Mouse (Mus musculus) embryonic facial prominence, embryonic 15.5 days (tissue): ENCODE data around the gene Rgs8. TPM values are rescaled to one million over a fixed set of nuclear protein-coding genes. Genes with fewer than 3 reads are reported as not detected.

Experiments used
- ATAC-seq: fragments of 200-750 bp; cut with Nextera tagmentation; 2 replicates; pipeline ENCODE4 v1.8.0; 2017; ENCODE audit warnings: low read depth, moderate TSS enrichment; ENCODE audit not compliant: insufficient number of reproducible peaks, low FRiP score, low TSS enrichment
- H3K27ac ChIP-seq: fragments of 300-500 bp; sonication (generic); replicated peaks from 2 replicates; pipeline ENCODE4 v1.5.1; 2015; ENCODE audit warnings: mild to moderate bottlenecking, inconsistent platforms
- H3K27me3 ChIP-seq: fragments of 300-500 bp; sonication (generic); 2 replicates; pipeline ENCODE4 v1.6.1; 2015; ENCODE audit warnings: inconsistent platforms
- H3K36me3 ChIP-seq: fragments of 300-500 bp; sonication (generic); 2 replicates; pipeline ENCODE4 v1.6.1; 2015; ENCODE audit warnings: mild to moderate bottlenecking, inconsistent platforms
- H3K4me1 ChIP-seq: fragments of 300-500 bp; sonication (generic); 2 replicates; pipeline ENCODE4 v1.6.1; 2015; ENCODE audit warnings: inconsistent platforms
- H3K4me2 ChIP-seq: fragments of 300-500 bp; sonication (generic); replicated peaks from 2 replicates; pipeline ENCODE4 v1.6.1; 2015; ENCODE audit warnings: mild to moderate bottlenecking, inconsistent platforms
- H3K4me3 ChIP-seq: fragments of 300-500 bp; sonication (generic); replicated peaks from 2 replicates; pipeline ENCODE4 v1.5.1; 2015; ENCODE audit warnings: mild to moderate bottlenecking, inconsistent platforms
- H3K9ac ChIP-seq: fragments of 300-500 bp; sonication (generic); 2 replicates; pipeline ENCODE4 v1.6.1; 2015; ENCODE audit warnings: inconsistent platforms
- H3K9me3 ChIP-seq: fragments of 300-500 bp; sonication (generic); replicated peaks from 2 replicates; pipeline ENCODE4 v1.6.1; 2016; ENCODE audit warnings: inconsistent platforms
- WGBS: fragments of 180-500 bp; shearing (Covaris S2); methylation state at CpG from one replicate; pipeline ENCODE4 v1.1.7; 2015; 5-methylcytosine and 5-hydroxymethylcytosine counted together
- polyA plus RNA-seq: library from polyadenylated mRNA; unstranded; fragments of >200 nt; fragmentation: Nextera tagmentation; extraction: Ambion mirVana; gene quantifications from 2 replicates; pipeline ENCODE4 v1.2.1, GENCODE M21; 2015

Gene Rgs8
- polyA plus RNA-seq, 1 experiment from 2014 or later = 1.0 TPM

DNA sequence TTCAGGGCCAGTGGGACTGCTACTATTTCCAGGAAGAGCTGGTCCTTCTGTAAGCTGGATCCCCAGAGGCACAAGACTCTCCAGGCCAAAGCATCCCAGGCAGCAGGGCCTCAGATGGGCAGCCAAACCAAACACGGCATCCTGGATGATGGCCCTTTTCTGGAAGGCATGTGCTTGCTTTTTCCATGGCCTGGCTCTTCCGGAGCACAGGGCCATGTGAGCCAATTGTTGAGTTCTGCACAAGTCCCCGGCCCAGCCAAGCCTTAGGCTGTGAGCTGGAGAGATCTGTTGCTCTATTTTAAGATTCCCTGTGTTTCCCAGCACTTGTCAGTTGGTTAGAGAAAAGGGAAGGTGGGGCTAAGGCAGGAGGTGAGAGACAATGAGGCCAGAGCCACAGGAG is 77.8 kb downstream of the Rgs8 start:
- no peak overlapping the region for H3K4me2 ChIP-seq
- no peak overlapping the region for H3K9ac ChIP-seq
- no peak overlapping the region for H3K4me3 ChIP-seq
- peaks cover 8% of the 10 kb centered on the region; the same call in 1 of the 2 replicates for H3K27me3 ChIP-seq
- no peak overlapping the region for H3K27ac ChIP-seq
- no peaks in the 10 kb centered on the region for H3K36me3 ChIP-seq
- no peaks in the 10 kb centered on the region for H3K9me3 ChIP-seq
- ATAC-seq = no peak
- peaks cover 19% of the 10 kb centered on the region for H3K4me1 ChIP-seq
- 40% methylated on average over 3 of the region's 3 CpGs for WGBS

DNA sequence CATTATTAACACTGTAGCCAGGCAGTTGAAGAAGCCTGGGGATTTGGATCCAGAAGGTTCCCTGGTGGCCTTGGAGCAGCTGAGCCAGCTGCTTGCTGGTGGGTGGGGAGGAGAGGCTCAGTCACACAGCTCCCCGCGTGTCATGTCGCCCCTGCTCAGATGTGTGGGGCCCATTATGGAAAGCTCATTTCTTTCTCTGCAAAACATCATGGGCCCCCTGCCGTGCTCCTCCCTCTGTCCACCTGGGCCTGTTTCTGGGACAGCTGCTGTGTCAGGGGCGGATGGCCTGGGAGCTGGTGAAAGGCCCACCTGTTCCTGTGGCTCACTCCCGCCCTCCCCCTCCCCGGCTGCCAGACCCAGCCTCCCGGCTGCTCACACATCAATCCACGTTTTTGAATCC is 80.4 kb downstream of the Rgs8 start:
- 40% methylated on average over 9 of the region's 9 CpGs for WGBS
- peak; percentile 56; the same call in 1 of the 2 replicates for ATAC-seq
- peaks cover 43% of the 10 kb centered on the region for H3K4me1 ChIP-seq
- H3K4me3 ChIP-seq = no peak overlapping the region
- H3K9ac ChIP-seq = no peak overlapping the region
- peaks cover 10% of the 10 kb centered on the region; the same call in 1 of the 2 replicates for H3K27me3 ChIP-seq
- no peak overlapping the region for H3K4me2 ChIP-seq
- H3K9me3 ChIP-seq = no peaks in the 10 kb centered on the region
- no peaks in the 10 kb centered on the region for H3K36me3 ChIP-seq
- no peak overlapping the region for H3K27ac ChIP-seq

- Histone ChIP-seq H3K4me3 (no peak overlapping the region), H3K9ac (no peak overlapping the region), H3K27me3 (peaks cover 22% of the 10 kb centered on the region), H3K36me3 (no peaks in the 10 kb centered on the region), H3K9me3 (no peaks in the 10 kb centered on the region), H3K4me2 (no peak overlapping the region), H3K27ac (no peak overlapping the region), H3K4me1 (peaks cover 53% of the 10 kb centered on the region)
- WGBS = 77% methylated on average over 4 of the region's 4 CpGs
- no peak for ATAC-seq
These were observed 82.0 kb downstream of the Rgs8 start for GRCm38 (mm10) chr1:153734866-153735265.

DNA sequence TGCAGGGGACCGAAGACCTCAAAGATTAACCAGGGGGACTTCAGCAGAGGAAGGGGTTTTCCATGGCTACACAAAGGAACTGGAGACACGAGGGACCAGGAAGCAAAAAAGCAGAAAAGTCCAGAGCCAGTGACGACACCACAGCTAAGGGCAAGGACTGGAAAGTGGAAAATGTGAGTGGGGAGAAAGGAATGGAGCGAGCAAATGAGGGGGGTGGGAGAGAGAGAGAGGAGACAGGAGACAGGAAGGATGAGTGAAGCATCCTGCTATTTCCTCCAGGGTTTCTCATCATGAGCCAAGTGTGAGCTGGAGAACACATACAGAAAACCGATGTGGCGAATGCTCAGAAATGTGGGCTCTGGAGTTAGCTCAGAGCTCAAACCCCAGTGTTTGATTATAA is 83.3 kb downstream of the Rgs8 start:
- Histone ChIP-seq H3K4me2 (no peak overlapping the region), H3K4me1 (peaks cover 60% of the 10 kb centered on the region), H3K27ac (no peak overlapping the region), H3K36me3 (no peaks in the 10 kb centered on the region), H3K9ac (no peak overlapping the region), H3K27me3 (peaks cover 28% of the 10 kb centered on the region), H3K9me3 (no peaks in the 10 kb centered on the region), H3K4me3 (no peak overlapping the region)
- no peak for ATAC-seq
- WGBS = 60% methylated on average over 6 of the region's 6 CpGs

DNA sequence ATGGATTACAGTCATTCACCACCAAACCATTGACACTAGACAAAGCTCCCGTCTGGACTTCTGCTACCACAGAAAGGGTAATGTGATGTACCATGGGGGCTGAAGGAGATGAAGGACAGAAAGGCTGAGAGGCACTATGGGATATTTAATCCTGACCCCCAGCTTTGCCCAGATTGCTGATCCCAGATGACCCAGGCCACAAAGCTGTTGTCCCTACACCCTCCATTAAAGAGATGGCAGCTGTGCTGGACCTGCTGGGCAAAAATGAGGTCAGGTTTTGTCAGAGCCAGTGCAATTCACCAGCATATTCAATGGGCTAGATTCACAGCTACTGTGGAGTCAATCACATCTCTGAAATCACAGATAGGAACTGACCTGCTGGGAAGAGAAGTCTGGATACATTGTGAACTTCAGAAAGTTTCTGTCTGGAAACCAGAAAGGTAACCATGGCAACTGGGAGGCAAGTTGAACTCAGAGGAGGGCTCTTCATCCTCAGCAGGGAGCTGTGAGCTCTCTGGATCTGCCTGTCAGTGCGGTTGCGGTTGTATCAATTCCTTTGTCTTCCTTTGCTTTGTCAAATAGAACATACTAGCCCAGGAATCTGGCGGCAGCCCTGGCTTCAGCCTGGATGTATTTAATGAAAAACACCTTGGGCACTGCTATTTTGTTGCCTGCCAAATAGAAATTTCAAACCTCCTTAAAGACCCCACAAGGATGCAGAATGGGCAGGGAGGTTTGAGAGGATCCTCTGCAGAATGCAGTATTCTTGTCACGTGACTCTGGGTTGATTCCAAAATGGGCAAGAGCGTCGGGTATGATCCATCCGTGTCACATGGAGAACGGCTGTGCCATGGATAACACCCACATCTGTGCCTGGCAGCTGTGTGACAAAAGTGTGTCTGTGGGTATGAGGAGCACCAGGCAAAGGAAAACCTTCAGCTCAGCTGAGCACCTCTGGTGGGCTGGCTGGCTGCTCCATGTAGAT is 84.6 kb downstream of the Rgs8 start:
- Histone ChIP-seq H3K27me3 (peaks cover 34% of the 10 kb centered on the region), H3K36me3 (no peaks in the 10 kb centered on the region), H3K27ac (no peak overlapping the region), H3K4me1 (peaks cover 59% of the 10 kb centered on the region), H3K4me3 (no peak overlapping the region), H3K4me2 (0 out of 2 replicates have a peak overlapping the region, but pooled peaks have one; percentile 6), H3K9me3 (no peaks in the 10 kb centered on the region), H3K9ac (no peak overlapping the region)
- 32% methylated on average over 9 of the region's 9 CpGs for WGBS
- ATAC-seq = no peak

DNA sequence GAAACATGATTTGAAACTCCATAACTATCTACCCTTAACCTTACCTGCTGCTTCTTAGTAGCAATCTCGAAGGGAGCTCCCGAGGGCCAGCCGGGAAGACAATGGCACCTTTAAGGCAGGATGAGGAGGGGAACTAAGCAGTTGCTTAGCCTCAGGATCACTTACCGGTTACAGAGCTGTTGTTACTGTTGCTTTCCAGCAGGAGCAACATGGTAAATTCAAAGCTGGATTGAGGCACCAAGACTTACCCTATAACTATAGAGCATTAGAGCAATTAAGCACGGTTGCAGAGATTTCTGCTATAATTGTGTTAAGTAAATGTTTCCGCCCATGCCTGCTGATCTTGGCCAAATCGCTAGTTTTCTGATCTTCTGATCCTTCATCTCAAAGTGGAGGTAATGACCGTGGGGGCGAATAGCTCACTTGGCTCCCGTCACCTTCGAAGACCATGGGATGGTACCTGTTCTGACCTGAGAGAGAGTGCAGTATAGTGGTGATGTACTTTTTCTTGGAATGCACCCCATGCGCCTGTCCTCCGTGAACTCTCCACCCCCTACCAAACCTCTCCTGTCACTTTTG is 86.7 kb downstream of the Rgs8 start:
- H3K9ac ChIP-seq = no peak overlapping the region
- no peak for ATAC-seq

GRCm38 (mm10) chr1:153740145-153740544 is 87.3 kb downstream of the Rgs8 start, which contains the start of gene Rgs16:
Rgs16 (plus strand) TSS chr1:153740349.
- peak within 1 kb of the TSS; percentile 46 for H3K4me3 ChIP-seq
- no peaks in the 10 kb centered on the region for H3K9me3 ChIP-seq
- H3K36me3 ChIP-seq = no peaks in the 10 kb centered on the region
- H3K9ac ChIP-seq = peak within 1 kb of the TSS; percentile 37; the same call in 1 of the 2 replicates
- peaks cover 28% of the 10 kb centered on the region for H3K27me3 ChIP-seq
- H3K27ac ChIP-seq = no peak within 1 kb of the TSS
- WGBS = under 1% methylated on average over 28 of the region's 28 CpGs
- peak; percentile 80 for ATAC-seq
- peak within 1 kb of the TSS; percentile 78 for H3K4me2 ChIP-seq
- peaks cover 46% of the 10 kb centered on the region for H3K4me1 ChIP-seq

More for the DNA sequence above, 86.7 kb downstream of the Rgs8 start:
- peaks cover 46% of the 10 kb centered on the region for H3K4me1 ChIP-seq
- peaks cover 31% of the 10 kb centered on the region for H3K27me3 ChIP-seq
- no peak overlapping the region for H3K27ac ChIP-seq
- peak overlapping the region; percentile 46 for H3K4me3 ChIP-seq
- H3K36me3 ChIP-seq = no peaks in the 10 kb centered on the region
- H3K9me3 ChIP-seq = no peaks in the 10 kb centered on the region
- 12% methylated on average over 13 of the region's 13 CpGs for WGBS
- peak overlapping the region; percentile 78 for H3K4me2 ChIP-seq

GRCm38 (mm10) chr1:153740775-153741400 is 88.1 kb downstream of the Rgs8 start:
- ATAC-seq = no peak
- H3K27me3 ChIP-seq = peaks cover 24% of the 10 kb centered on the region
- H3K9ac ChIP-seq = peak overlapping the region; percentile 37; the same call in 1 of the 2 replicates
- H3K4me3 ChIP-seq = peak overlapping the region; percentile 46
- no peaks in the 10 kb centered on the region for H3K36me3 ChIP-seq
- H3K4me2 ChIP-seq = peak overlapping the region; percentile 78
- H3K4me1 ChIP-seq = peaks cover 44% of the 10 kb centered on the region
- no peak overlapping the region for H3K27ac ChIP-seq
- no peaks in the 10 kb centered on the region for H3K9me3 ChIP-seq
- WGBS = 37% methylated on average over 12 of the region's 12 CpGs

DNA sequence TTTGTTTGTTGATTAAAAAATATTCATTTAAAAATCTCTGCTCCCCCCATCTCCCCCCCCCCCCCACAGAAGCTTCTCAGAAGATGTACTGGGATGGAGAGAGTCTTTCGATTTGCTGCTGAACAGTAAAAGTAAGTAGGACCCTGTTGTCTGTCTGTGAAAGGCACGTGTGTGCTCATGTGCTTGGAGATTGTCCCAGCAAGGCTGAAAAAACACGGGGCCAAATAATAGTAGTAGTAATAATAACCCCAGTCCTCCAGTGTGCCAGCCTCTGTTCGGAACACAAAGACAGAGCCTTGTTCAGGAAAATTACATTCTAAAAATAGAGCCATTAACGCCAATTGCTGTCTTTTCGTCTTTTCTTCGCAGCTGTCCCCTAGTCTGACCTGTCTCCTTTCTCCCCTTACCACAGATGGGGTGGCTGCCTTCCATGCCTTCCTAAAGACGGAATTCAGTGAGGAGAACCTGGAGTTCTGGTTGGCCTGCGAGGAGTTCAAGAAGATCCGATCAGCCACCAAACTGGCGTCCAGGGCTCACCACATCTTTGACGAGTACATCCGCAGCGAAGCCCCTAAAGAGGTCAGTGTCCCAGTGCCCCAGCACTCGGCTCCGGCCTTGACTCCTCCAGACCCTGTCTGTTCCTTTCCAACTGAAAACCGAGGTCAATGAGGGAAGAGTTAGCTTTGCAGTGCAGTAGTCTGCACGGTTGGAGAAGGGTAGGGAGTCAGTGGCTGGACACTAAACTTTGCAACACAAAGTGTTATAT is 88.9 kb downstream of the Rgs8 start:
- H3K27me3 ChIP-seq = peaks cover 24% of the 10 kb centered on the region
- ATAC-seq = no peak
- 53% methylated on average over 18 of the region's 18 CpGs for WGBS
- H3K9ac ChIP-seq = no peak overlapping the region
- H3K36me3 ChIP-seq = no peaks in the 10 kb centered on the region
- H3K27ac ChIP-seq = no peak overlapping the region
- peak overlapping the region; percentile 29 for H3K4me2 ChIP-seq
- H3K9me3 ChIP-seq = no peaks in the 10 kb centered on the region
- H3K4me3 ChIP-seq = peak overlapping the region; percentile 46
- H3K4me1 ChIP-seq = peaks cover 42% of the 10 kb centered on the region

DNA sequence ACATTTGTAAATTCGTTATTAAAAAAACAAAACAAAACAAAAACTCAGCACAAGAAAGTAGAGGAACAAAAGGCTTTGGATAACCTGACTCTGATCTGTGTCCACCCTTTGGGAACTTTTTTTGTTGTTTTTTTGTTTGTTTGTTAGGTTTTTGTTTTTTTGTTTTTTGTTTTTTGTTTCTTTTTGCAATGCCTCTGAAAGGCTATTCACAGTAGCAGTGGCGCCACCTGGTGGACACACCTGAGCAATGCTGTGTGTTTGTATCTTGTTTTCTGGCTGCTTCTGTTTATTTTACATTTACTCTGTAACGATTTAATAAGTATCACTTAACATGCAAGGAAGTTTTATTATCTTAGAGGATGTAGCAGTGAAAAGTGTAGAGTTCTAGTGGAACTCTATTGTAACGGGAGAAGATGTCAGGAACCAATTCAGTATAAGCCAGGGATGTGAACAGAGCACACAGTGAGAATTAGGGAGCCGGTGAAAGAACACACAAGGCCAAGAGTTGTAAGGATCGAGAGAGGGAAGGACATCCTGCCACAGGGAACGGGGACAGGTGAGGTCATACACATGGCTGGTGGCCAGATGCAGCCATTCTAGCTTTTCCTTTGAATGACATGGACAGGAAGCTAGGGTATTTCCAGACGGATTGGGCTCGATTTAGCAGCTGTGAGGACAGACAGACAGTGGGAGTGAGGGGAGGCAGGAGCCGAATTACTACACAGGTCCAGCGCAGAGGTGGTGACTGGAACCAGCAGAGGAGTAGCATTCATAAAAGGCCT is 89.7 kb downstream of the Rgs8 start:
- peak overlapping the region; percentile 29; the same call in 1 of the 2 replicates for H3K4me2 ChIP-seq
- no peaks in the 10 kb centered on the region for H3K36me3 ChIP-seq
- H3K9me3 ChIP-seq = no peaks in the 10 kb centered on the region
- WGBS = 47% methylated on average over 11 of the region's 11 CpGs
- peaks cover 36% of the 10 kb centered on the region for H3K4me1 ChIP-seq
- H3K4me3 ChIP-seq = peak overlapping the region; percentile 46
- H3K27ac ChIP-seq = no peak overlapping the region
- no peak for ATAC-seq
- no peak overlapping the region for H3K9ac ChIP-seq
- H3K27me3 ChIP-seq = peaks cover 24% of the 10 kb centered on the region
